Mouse (Mus musculus) kidney, embryonic 15.5 days (tissue): ENCODE results near the gene Snx18. TPM values are rescaled to one million over a fixed set of nuclear protein-coding genes. Genes with fewer than 3 reads are reported as not detected.

Source experiments
- ATAC-seq: fragments of 200-750 bp; cut with Nextera tagmentation; replicated peaks from 2 replicates; pipeline ENCODE4 v1.8.0; 2017; ENCODE audit warnings: moderate TSS enrichment; ENCODE audit not compliant: low FRiP score
- H3K27ac ChIP-seq: fragments of 300-500 bp; sonication (generic); 2 replicates; pipeline ENCODE4 v1.5.1; 2015; ENCODE audit warnings: mild to moderate bottlenecking, inconsistent platforms
- H3K27me3 ChIP-seq: fragments of 300-500 bp; sonication (generic); 2 replicates; pipeline ENCODE4 v1.6.1; 2015; ENCODE audit warnings: inconsistent platforms
- H3K36me3 ChIP-seq: fragments of 300-500 bp; sonication (generic); 2 replicates; pipeline ENCODE4 v1.6.1; 2015; ENCODE audit warnings: inconsistent platforms
- H3K4me1 ChIP-seq: fragments of 300-500 bp; sonication (generic); 2 replicates; pipeline ENCODE4 v1.6.1; 2015; ENCODE audit warnings: inconsistent platforms
- H3K4me2 ChIP-seq: fragments of 300-500 bp; sonication (generic); 2 replicates; pipeline ENCODE4 v1.6.1; 2015; ENCODE audit warnings: moderate library complexity, mild to moderate bottlenecking, inconsistent platforms
- H3K4me3 ChIP-seq: fragments of 300-500 bp; sonication (generic); replicated peaks from 2 replicates; pipeline ENCODE4 v1.5.1; 2015; ENCODE audit warnings: mild to moderate bottlenecking, inconsistent platforms
- H3K9ac ChIP-seq: fragments of 300-500 bp; sonication (generic); 2 replicates; pipeline ENCODE4 v1.6.1; 2015; ENCODE audit warnings: mild to moderate bottlenecking, inconsistent platforms
- H3K9me3 ChIP-seq: fragments of 300-500 bp; sonication (generic); replicated peaks from 2 replicates; pipeline ENCODE4 v1.6.1; 2016; ENCODE audit warnings: inconsistent platforms
- WGBS: fragments of 180-500 bp; shearing (Covaris S2); methylation state at CpG from one replicate; pipeline ENCODE4 v1.1.7; 2015; ENCODE audit warnings: mixed read lengths; 5-methylcytosine and 5-hydroxymethylcytosine counted together
- polyA plus RNA-seq: library from polyadenylated mRNA; unstranded; fragments of >200 nt; fragmentation: Nextera tagmentation; extraction: Ambion mirVana; gene quantifications from 2 replicates; pipeline ENCODE4 v1.2.1, GENCODE M21; 2015

Gene Snx18
- polyA plus RNA-seq, 1 experiment from 2014 or later: 31.3 TPM

DNA sequence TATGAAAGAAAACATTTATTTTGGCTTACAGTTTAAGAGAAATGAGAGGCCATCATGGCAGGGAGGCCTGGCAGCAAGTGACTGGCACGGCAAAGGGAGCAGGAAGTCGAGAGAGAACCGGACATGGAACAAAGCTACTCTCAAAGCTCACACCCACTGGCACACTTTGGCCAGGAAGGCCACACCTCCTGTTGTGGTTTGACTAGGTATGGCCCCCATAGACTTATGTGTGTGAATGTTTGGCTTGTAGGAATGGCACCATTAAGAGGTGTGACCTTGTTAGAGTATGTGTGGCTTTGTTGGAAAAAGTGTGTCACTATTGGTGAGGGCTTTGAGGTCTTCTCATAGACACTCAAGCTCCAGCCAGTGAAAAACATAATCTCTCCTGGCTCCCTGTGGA, 69.3 kb downstream of the Snx18 start:
- WGBS: 89% methylated on average over 3 of the region's 3 CpGs
- ATAC-seq: no peak
- H3K4me2 ChIP-seq: no peak overlapping the region
- H3K4me3 ChIP-seq: no peak overlapping the region
- no peaks in the 10 kb centered on the region for H3K27me3 ChIP-seq
- H3K9ac ChIP-seq: no peak overlapping the region
- H3K27ac ChIP-seq: no peak overlapping the region
- H3K36me3 ChIP-seq: no peaks in the 10 kb centered on the region
- H3K4me1 ChIP-seq: no peaks in the 10 kb centered on the region
- no peaks in the 10 kb centered on the region for H3K9me3 ChIP-seq

DNA sequence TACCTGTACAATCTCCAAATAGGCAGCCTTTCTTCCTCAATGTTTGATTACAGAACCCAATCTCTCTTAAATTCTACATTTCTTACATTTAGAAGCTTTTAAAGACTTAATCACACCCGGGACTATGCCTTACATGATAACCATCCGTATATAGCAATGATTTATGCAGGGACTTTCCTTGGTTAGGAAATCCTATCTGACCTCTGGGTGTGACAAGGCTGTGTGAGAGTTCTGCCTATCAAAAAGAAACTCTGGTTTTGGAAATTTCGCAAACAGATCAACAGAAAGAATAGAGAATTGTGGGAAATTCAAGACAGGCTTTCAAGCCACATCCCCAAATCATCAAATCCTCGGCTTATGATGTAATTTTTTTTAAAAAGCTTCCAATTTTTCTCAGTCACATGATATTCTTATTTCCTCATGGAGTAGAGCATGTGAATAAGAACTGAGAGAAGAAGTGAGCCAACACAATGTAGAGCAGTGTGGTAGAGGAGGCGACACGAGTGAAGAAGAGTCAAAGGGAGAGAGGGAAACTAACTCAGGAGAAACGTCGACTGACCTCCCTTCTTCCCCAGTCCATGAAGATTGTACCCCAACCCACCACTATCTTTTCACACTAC, 70.4 kb downstream of the Snx18 start:
- H3K36me3 ChIP-seq: no peaks in the 10 kb centered on the region
- no peak overlapping the region for H3K27ac ChIP-seq
- no peaks in the 10 kb centered on the region for H3K27me3 ChIP-seq
- ATAC-seq: no peak
- H3K4me2 ChIP-seq: no peak overlapping the region
- 87% methylated on average over 8 of the region's 8 CpGs for WGBS
- no peaks in the 10 kb centered on the region for H3K9me3 ChIP-seq
- no peaks in the 10 kb centered on the region for H3K4me1 ChIP-seq
- H3K4me3 ChIP-seq: no peak overlapping the region
- no peak overlapping the region for H3K9ac ChIP-seq

DNA sequence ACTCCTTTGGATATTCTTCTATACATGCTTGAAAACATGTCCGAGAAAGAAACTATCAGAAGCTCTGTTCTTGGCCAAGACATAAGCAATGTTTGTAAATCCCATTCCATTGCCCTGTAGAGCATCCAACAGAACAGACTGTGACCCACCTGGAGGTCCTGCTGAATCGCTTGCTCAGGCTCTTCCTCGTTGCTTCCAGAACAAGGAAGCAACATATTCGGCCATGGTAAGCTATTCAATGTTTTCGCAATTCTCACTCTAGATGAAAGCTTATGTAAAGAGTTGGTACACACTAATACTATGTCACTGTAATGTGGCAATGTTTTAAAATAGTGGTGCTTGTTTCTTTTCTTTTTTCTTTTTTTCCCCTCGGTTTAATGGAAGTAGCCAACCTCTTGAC, 76.0 kb downstream of the Snx18 start:
- ATAC-seq: no peak
- Histone ChIP-seq H3K27ac (no peak overlapping the region), H3K4me3 (no peak overlapping the region), H3K36me3 (no peaks in the 10 kb centered on the region), H3K4me2 (no peak overlapping the region), H3K27me3 (no peaks in the 10 kb centered on the region), H3K9me3 (no peaks in the 10 kb centered on the region), H3K9ac (no peak overlapping the region), H3K4me1 (no peaks in the 10 kb centered on the region)
- WGBS: 94% methylated on average over 6 of the region's 6 CpGs

Other genes with a start within 250 kb of the Snx18 start
- gene Hspb3, start 45.1 kb upstream of the Snx18 start, polyA plus RNA-seq: 0.90 and 1.7 TPM in 2 replicates
- gene Arl15, start 175.9 kb upstream of the Snx18 start, polyA plus RNA-seq: 13.8 and 14.1 TPM in 2 replicates